Mouse (Mus musculus): ENCODE measurements around the gene Smoc1.

Smoc1 gene

GRCm38 (mm10) chr12:81080345-81080744 lies 53.7 kb downstream of the Smoc1 start:
- DNase-seq (ENCODE audit: low spot score in 2 of 2), result no peak

- no peak for DNase-seq (ENCODE audit: low spot score in 2 of 2)
Observed at GRCm38 (mm10) chr12:81081031-81081430, 54.4 kb downstream of the Smoc1 start.

- no peak for DNase-seq (ENCODE audit: low spot score in 2 of 2)
Observed at GRCm38 (mm10) chr12:81083146-81083545, 56.5 kb downstream of the Smoc1 start.

GRCm38 (mm10) chr12:81085244-81085643 lies 58.6 kb downstream of the Smoc1 start:
- peak; percentile 49 to 53 for DNase-seq (ENCODE audit: low spot score in 2 of 2)

DNA sequence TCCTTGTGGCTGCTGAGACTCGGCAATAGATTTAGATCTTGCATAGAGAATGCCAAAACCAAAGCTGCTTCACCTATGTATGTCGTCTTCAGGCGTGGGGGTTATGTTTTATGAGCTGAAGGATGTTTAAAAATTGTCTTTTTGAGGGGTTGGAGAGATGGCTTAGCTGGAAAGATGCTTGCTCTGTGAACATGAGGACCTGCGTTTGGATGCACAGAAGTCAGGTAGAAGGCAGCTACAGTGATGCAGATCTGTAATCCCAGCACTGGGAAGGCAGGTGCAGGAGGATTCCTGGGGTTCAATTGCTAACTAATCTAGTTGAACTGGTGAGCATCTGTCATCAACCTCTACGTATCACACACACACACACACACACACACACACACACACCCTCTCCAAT lies 61.5 kb downstream of the Smoc1 start:
- no peak for DNase-seq (ENCODE audit: low spot score in 2 of 2)

GRCm38 (mm10) chr12:81091641-81092040 lies 65.0 kb downstream of the Smoc1 start:
- no peak for DNase-seq (ENCODE audit: low spot score in 2 of 2)

DNA sequence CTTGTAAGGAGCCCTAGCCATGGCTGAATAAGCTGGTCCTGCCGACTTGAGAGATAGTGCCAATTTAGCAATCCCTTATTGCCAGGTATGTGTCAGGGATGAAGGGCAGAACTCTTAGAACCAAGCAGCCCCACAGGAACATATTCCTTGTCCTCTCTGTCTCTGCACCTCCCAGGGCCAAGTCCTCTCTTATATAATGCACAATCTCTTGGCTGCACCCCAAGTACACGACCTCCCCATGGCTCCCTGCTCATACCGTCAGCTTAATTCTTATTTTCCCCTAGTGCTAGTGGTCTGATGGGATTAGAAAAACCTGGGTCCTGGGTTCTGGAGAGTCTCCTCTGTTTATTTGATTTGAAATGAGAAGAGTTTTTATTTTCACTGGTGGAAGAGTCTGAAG lies 66.0 kb downstream of the Smoc1 start:
- no peak for DNase-seq (ENCODE audit: low spot score in 2 of 2)

DNA sequence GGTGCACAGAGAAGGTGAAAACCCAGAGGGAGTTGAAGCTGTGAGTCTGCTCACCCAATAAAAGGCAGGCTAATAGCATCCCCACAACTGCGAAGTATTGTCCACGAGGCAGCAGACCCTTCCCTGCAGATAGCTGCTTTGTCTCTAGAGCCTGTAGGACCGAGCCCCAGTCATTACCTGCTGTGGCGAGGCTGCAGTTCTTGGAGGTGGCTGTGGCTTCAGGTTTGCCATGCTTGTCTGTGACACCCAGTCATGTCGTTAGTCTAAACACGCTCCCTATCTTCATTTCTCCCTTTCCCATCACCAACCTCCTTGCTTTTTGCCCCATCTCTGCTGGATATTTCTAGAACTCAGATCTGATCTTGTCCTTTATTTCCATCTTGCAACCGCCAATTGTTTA lies 66.6 kb downstream of the Smoc1 start:
- no peak for DNase-seq (ENCODE audit: low spot score in 2 of 2)

DNA sequence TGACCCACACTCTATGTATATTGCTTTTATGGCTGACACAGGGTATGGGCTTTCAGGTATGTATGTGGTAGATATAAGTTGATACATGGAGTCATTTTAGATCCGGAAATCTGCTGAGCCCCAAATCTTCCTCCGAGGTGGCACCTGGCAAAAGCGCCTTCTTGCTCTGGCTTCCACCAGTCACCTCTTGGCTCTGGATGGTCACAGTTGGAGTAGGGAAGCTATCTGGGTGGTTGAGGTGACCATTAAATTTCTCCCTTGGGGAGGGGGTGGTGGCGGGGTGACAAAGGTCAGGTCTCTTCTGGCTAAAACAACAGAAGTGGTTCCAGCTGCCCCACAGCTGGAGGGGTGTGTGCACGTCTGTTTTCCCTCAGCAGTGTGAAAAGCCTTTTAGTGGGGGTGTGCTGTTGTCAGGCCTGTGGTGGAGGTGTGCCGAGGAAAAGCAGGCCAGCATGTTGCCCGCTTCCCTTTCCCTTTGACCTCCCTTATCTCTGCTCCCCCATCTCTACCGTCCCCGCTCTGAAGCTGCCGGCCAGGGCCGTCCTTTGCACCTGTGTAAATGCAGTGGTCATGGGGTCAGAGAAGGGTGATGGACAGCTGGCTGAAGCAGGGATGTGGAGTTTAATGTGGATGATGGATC lies 68.3 kb downstream of the Smoc1 start:
- DNase-seq (ENCODE audit: low spot score in 2 of 2), result no peak

GRCm38 (mm10) chr12:81097267-81097666 lies 70.7 kb downstream of the Smoc1 start:
- peak in 1 of 2 experiments; percentile 7 for DNase-seq (ENCODE audit: low spot score in 2 of 2)

GRCm38 (mm10) chr12:81097738-81098137 lies 71.1 kb downstream of the Smoc1 start:
- DNase-seq (ENCODE audit: low spot score in 2 of 2), result peak in 1 of 2 experiments; percentile 7

DNA sequence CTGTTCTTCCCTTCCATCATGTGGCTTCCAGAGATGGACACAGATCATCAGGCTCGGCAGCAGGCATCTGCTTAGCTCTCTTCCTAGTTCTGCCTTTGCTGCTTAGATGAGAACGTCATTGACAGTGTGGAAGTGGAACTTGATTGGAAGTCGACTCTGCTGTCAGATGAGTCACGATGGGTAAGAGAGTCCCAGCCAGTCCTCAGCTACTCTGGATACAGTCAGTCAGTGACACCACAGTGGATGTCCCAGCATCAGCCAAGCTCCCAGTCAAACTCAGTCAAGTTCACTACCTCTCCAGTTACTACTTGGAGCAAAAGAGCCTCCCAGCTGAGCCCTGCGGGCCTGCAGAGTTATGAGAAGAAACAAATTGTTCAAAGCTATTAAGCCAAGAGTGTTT lies 72.6 kb downstream of the Smoc1 start:
- DNase-seq (ENCODE audit: low spot score in 2 of 2), result peak in 1 of 2 experiments; percentile 12

- no peak for DNase-seq (ENCODE audit: low spot score in 2 of 2)
Observed at GRCm38 (mm10) chr12:81101691-81102090, 75.1 kb downstream of the Smoc1 start.

DNA sequence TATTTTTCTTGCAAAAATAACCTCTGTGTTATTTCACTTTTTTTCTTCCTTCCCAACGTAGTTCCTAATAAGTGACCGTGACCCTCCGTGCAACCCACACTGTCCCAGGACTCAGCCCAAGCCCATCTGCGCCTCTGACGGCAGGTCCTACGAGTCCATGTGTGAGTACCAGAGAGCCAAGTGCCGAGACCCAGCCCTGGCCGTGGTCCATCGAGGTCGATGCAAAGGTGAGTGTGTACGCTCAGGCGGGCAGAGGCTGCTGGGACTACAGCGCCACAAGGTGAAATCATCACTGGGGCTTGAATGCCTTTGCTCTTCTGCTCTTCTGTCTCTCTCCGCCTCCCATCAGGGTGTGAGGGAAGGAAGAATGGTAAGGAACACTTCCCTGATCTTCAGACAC lies 77.9 kb downstream of the Smoc1 start:
- no peak for DNase-seq (ENCODE audit: low spot score in 2 of 2)

DNA sequence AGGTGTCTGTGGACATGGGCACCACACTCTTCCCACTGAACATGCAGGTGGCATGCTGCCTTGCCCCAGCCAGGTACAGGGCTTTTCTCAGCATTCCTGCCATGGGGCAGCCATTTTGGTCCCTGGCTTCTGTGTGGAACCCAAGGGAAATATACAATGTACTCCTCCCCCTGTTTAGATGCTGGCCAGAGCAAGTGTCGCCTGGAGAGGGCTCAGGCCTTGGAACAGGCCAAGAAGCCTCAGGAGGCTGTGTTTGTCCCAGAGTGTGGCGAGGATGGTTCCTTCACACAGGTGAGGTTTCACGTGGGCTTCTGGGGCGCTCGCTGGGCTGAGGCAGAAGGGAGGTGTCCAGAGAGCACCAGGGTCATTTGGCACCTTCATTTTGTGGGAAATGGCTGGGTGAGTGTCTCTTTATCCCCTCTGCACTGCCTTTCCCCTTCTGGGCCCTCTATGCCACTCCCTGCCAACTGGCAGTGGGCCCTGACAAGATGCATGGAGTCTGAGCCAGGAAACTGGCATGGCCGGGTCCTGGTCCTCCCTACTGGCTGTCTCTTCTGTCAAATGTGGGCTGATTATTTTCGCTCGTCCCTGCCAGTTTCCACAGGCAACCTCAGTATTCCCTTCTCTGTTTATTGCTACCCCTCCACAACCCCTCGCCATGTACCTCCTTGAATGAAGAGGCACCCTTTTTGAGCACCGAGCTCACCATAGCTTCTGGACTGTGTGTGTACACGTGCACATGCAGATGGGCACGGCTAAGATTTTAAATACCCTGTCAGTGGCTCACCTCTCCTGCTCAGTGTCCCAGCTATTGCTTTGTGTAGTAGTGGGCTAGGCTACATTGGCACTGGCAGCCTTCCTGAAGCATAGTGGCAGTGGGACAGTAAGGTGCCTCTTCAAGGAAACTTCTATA lies 79.4 kb downstream of the Smoc1 start:
- peak; percentile 79 to 81 for DNase-seq (ENCODE audit: low spot score in 2 of 2)

GRCm38 (mm10) chr12:81107278-81108100 lies 80.9 kb downstream of the Smoc1 start:
- no peak for DNase-seq (ENCODE audit: low spot score in 2 of 2)

- DNase-seq (ENCODE audit: low spot score in 2 of 2), result no peak
Observed at GRCm38 (mm10) chr12:81108600-81109011, 82.0 kb downstream of the Smoc1 start.

DNA sequence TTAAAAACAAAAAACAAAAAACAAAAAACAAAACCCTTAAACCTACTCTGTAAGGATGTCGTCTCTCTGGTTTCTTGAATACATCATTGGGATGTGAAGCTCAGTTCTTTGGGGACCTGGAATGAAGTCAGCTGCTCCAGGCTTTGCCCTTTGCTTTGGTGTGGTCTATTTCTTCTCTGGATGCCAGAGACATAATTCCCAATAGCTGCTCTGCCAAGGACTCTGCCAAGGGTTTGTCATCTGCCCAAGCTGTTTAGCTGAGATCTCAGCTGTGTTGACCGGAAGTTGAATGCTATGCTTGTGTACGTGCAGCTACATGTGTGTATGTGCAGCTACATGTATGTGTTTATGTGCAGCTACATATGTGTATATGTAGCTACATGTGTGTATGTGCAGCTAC lies 83.4 kb downstream of the Smoc1 start:
- no peak for DNase-seq (ENCODE audit: low spot score in 2 of 2)

DNA sequence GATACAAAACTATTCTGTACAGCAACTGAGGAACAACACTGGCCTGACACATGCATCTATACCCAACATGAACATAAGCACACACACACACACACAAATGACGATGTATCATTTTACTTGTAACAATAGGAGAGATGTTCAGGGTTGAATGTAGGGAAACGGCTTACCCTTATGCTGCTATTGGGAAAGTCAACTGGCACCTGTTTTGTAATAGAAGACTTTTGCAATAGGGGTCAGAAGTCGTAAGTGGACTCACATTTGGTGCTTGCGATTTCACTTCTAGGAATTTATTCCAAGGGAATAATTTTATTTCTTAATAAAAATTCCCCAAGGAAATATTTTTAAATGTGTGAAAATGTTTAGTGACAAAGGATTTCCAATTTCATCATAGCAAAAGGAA lies 85.7 kb downstream of the Smoc1 start:
- DNase-seq (ENCODE audit: low spot score in 2 of 2), result no peak

DNA sequence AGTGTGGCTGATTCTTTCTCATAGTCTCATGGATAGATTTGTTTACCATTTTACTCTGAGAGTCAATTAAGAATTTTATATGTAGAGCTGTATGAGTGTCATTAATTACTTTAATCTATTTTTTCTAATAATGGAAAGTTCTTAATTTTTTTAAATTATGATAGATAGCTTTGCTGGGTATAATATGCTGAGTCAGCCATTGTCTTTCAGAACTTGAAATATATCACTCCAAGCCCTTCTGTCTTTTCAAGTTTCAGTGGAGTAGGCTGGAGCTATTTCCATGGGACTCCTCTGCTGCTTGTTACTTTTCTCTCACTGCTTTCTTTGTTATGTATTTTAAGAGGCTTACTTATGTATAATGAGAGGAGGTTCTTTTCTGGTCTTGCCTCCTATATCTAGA lies 93.7 kb downstream of the Smoc1 start:
- DNase-seq (ENCODE audit: low spot score in 2 of 2), result no peak

- DNase-seq (ENCODE audit: low spot score in 2 of 2), result no peak
Observed at GRCm38 (mm10) chr12:81123793-81124192, 97.2 kb downstream of the Smoc1 start.

DNA sequence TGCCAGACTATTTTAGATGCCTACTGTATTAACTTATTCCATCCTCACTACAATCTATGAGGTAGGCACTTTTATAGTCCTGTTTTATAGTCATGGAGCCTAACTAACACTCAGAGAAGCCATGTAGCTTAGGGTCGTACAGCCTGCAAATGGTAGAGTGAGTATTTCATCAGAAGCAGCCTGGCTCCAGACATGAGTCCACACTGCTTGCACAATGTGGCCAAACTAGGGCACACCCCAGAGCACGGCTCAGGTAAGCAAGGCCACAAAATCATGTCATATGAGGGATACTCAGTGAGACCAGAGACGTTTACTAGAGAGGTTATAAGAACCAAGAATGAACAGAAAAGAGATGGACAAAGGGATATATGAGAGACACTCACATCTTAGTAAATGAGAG lies 100.2 kb downstream of the Smoc1 start:
- no peak for DNase-seq (ENCODE audit: low spot score in 2 of 2)

Data from right cerebral cortex, postnatal 10 days (tissue).